Mouse (Mus musculus) megakaryocyte, embryonic 14.5 days (primary cell): ENCODE measurements around the gene Prnd. TPM values are rescaled to one million over a fixed set of nuclear protein-coding genes. Genes with fewer than 3 reads are reported as not detected.

Experiments used
- H3K27me3 ChIP-seq: replicated peaks from 2 replicates; pipeline ENCODE3; 2012; ENCODE audit warnings: inconsistent platforms
- H3K36me3 ChIP-seq: replicated peaks from 2 replicates; pipeline ENCODE3; 2012; ENCODE audit warnings: low read length, inconsistent platforms, mixed read lengths
- H3K4me1 ChIP-seq: 2 replicates; pipeline ENCODE4 v1.6.1; 2012; ENCODE audit warnings: inconsistent platforms
- H3K4me3 ChIP-seq: replicated peaks from 2 replicates; pipeline ENCODE3; 2012; ENCODE audit warnings: moderate library complexity, mild to moderate bottlenecking, inconsistent platforms
- H3K9me3 ChIP-seq: 2 replicates; pipeline ENCODE4 v1.6.1; 2012; ENCODE audit warnings: inconsistent platforms
- FLI1 ChIP-seq: IDR thresholded peaks from 2 replicates; pipeline ENCODE4 v1.6.1; 2012; ENCODE audit warnings: low read length, inconsistent platforms, mixed read lengths
- GATA1 ChIP-seq: IDR thresholded peaks from 3 replicates; pipeline ENCODE4 v1.6.1; 2012; ENCODE audit warnings: mixed read lengths, low read length, inconsistent platforms, borderline replicate concordance
- polyA plus RNA-seq: library from polyadenylated mRNA; stranded (reverse); fragments of >175 nt; gene quantifications from 2 replicates; pipeline ENCODE4 v1.2.3, GENCODE M21; 2012; ENCODE audit warnings: low replicate concordance; ENCODE audit not compliant: insufficient read depth

The Prnd gene
- polyA plus RNA-seq, 1 experiment = not detected

DNA sequence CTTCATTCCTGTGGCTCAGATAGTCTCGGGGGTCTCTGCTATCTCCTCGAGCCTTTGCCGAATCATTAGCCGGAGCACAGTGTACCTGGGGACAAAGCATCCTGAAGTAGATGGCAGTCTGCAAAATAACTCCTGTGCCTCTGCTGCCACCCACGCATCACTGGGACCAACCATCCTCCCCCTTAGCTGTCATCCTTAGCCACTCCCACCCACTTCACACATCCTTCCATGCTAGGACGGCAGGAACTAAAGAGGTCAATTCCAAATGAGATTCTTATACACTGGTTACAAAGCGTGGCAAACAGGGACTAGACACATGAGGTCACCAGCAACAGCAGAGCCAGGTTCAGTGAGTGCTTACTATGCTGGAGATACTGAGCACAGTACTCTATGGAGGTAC lies 45.7 kb downstream of the Prnd start:
- Histone ChIP-seq H3K4me1 (peaks cover 20% of the 10 kb centered on the region), H3K36me3 (peaks cover 9% of the 10 kb centered on the region), H3K27me3 (peaks cover 21% of the 10 kb centered on the region), H3K4me3 (no peak overlapping the region), H3K9me3 (no peaks in the 10 kb centered on the region)
- no peak for TF ChIP-seq FLI1
- TF ChIP-seq GATA1 = no peak

DNA sequence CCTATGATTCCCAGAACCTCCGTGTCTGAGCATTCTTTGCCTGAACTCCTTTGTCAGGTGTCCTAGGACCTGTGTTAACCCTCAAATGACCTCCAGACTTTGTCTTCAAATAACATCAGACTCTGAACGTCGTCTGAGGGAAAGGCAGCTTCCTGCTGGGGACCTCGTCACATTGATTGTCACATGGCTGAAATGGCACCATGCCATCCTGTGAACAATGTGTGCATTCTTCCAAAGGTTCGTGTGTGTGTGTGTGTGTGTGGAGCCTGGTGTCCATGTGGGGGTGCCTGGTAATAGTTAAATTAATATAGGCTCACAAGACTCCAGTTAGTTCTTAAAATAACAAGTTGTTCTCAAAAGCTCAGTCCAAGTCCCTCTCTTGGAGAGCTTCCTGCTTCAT lies 46.7 kb downstream of the Prnd start:
- TF ChIP-seq FLI1 (no peak), GATA1 (no peak)
- Histone ChIP-seq H3K9me3 (no peaks in the 10 kb centered on the region), H3K4me3 (no peak overlapping the region), H3K4me1 (peaks cover 15% of the 10 kb centered on the region), H3K36me3 (peaks cover 9% of the 10 kb centered on the region), H3K27me3 (peaks cover 21% of the 10 kb centered on the region)

DNA sequence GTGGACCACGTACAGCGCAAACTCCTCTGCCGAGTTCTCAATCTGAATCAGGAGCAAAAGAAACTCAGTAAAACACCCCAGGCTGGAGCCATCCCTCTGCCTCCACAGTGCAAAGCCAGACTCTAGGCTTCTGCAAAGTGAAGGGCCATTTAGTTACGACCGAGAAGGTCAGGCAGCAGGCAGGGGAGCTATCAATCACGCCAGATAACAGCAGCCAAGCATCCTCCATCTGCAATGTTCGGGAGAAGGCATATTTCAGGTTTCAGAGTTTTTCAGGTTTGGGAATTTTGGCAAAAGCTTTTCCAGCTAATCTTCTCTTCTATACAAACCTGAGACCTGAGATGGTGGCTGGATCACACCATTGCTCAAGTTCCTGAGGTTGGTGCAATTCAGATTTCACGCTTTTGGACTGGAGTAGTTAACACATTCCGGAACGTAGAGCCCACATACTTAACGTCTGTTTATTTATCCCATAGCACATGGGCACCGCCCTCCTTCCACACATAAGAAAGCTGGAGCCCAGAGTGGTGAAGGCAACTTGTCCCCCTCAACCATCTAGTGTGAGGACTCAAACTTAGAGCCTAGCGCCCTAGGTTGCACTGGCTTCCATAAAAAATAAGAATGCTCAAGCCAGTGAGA lies 51.2 kb downstream of the Prnd start:
- Histone ChIP-seq H3K36me3 (peaks cover 6% of the 10 kb centered on the region), H3K4me3 (no peak overlapping the region), H3K27me3 (peaks cover 13% of the 10 kb centered on the region), H3K4me1 (peaks cover 11% of the 10 kb centered on the region), H3K9me3 (no peaks in the 10 kb centered on the region)
- TF ChIP-seq FLI1 (no peak), GATA1 (no peak)

DNA sequence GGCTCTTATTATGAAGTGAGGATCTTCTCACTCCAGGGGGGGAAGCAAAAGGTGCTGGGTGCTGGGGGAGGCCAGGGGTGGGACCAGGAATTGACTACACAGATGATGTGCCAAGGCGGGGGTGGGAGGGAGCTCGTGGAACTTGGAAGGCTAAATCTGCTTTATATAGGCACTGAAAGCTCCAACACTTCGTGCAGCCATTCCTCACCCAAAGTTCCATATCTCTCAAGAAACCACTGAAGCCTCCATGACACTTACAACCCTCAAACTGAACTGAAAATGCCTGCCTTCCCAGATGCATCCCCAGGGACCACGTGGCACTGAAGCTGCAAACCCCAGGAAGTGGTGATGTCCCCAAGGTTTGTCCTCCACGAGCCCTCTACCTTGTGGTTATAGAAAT lies 53.3 kb downstream of the Prnd start:
- no peak for TF ChIP-seq FLI1
- TF ChIP-seq GATA1 = no peak
- Histone ChIP-seq H3K27me3 (peaks cover 19% of the 10 kb centered on the region), H3K9me3 (no peaks in the 10 kb centered on the region), H3K36me3 (peaks cover 10% of the 10 kb centered on the region), H3K4me3 (no peak overlapping the region), H3K4me1 (peaks cover 6% of the 10 kb centered on the region)

DNA sequence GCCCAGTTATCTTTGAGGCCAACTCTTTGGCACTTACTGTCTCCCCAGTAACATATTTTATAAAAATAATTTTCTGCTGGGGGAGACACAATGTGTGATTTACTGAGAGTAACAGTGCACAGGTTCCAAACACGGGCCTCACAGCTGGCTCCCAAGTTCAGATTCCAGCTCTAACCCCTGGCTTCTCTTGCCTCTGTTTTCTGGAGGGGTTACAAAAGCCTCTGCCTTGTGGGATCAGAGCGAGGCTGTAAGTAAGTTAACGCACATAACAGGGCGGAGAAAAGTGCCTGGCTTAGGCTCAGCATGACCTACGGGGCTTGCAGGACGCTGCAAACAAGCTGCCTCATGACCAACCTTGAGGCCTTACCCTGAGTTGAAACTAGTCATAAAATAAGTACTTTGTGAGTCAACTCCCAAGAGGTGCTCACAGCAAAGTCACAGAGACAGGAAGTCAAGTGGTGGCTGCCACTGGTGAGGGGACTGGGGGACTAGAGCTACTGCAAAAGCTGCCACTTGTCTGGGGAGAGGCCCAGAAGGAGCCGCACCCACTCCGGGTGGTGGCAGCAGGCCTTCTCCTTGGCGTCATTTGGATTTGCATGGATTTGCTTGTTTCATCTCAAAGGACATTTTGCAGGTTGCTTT lies 54.0 kb downstream of the Prnd start:
- Histone ChIP-seq H3K9me3 (no peaks in the 10 kb centered on the region), H3K27me3 (peaks cover 19% of the 10 kb centered on the region), H3K4me3 (no peak overlapping the region), H3K36me3 (peaks cover 10% of the 10 kb centered on the region), H3K4me1 (peaks cover 6% of the 10 kb centered on the region)
- TF ChIP-seq FLI1 (no peak), GATA1 (no peak)

DNA sequence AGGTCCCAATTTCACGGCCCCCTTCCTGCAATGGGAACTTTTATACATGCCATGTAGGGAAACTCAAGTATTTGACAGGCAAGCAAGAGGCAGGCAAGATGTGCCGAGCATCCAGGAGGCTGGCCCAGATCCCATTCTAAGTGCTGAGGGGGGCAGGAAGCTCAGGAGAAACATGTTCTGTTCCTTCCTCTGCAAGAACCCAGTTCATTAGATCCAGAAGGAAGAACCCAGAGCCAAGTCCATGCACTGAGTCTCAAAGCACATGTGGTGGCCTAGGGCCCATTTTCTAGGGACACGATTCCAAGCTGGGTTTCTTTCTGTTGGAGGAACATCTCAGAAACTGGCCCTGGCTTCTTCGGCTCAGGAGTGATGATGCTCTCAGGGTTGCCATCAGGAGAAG lies 54.8 kb downstream of the Prnd start:
- Histone ChIP-seq H3K4me3 (no peak overlapping the region), H3K9me3 (no peaks in the 10 kb centered on the region), H3K36me3 (peaks cover 10% of the 10 kb centered on the region), H3K4me1 (peaks cover 6% of the 10 kb centered on the region), H3K27me3 (peaks cover 19% of the 10 kb centered on the region)
- TF ChIP-seq GATA1 = no peak
- no peak for TF ChIP-seq FLI1

Other genes starting within 250 kb of the Prnd start
- not detected in 2 replicates for gene Erv3, start 91.1 kb upstream of the Prnd start, polyA plus RNA-seq
- gene Prnp, start 40.9 kb upstream of the Prnd start, polyA plus RNA-seq = 8.8 TPM in 1 of 2 replicates, not detected in the other
- gene Prn, start 40.9 kb upstream of the Prnd start, polyA plus RNA-seq = not detected in 2 replicates
- gene Rassf2, start 79.4 kb downstream of the Prnd start, polyA plus RNA-seq = 2.8 and 5.4 TPM in 2 replicates
- gene Slc23a2, start 194.2 kb downstream of the Prnd start, polyA plus RNA-seq = 0.23 TPM in 1 of 2 replicates, not detected in the other